Mouse (Mus musculus): ENCODE results near the gene Prkag1.

The Prkag1 gene

DNA sequence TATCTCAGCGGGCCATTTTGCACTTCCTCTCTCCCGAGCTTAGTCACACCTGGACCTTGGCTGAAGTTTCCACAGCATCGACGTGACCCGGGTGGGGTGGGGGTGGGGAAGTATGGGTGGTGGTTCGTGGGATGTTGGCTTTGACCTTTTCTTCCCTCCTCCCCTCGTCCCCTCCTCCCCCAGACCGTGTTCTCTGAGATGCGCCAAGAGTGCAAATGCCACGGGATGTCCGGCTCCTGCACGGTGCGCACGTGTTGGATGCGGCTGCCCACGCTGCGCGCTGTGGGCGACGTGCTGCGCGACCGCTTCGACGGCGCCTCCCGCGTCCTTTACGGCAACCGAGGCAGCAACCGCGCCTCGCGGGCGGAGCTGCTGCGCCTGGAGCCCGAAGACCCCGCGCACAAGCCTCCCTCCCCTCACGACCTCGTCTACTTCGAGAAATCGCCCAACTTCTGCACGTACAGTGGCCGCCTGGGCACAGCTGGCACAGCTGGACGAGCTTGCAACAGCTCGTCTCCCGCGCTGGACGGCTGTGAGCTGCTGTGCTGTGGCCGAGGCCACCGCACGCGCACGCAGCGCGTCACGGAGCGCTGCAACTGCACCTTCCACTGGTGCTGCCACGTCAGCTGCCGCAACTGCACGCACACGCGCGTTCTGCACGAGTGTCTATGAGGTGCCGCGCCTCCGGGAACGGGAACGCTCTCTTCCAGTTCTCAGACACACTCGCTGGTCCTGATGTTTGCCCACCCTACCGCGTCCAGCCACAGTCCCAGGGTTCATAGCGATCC is 38.9 kb downstream of the Prkag1 start:
- no peak for DNase-seq (ENCODE audit: low read depth)

- DNase-seq (ENCODE audit: low read depth) = no peak
These were observed 39.5 kb downstream of the Prkag1 start for GRCm38 (mm10) chr15:98791771-98792170.

DNA sequence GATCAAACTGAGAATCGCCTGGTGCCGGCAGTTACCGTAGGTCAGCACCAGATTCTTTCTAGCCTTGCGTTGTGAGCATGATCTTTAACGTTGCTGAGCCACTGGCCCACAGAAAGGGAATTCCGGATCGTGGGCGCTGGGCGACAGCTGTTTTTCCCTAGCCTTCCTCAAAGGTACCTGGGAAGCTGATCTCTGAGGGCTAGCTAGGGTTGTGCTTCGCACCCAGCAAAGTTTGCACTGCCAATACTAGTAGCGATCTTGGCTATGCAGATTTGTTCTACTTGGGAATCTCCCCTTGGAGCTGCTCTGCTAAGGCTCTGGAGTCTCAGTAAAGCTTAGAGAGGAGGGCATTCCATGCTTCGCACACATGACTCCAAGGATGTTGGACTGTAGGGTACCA is 40.1 kb downstream of the Prkag1 start:
- no peak for DNase-seq (ENCODE audit: low read depth)

GRCm38 (mm10) chr15:98790761-98791160 is 40.6 kb downstream of the Prkag1 start:
- no peak for DNase-seq (ENCODE audit: low read depth)

GRCm38 (mm10) chr15:98789661-98790535 is 41.4 kb downstream of the Prkag1 start, which contains the start of gene Wnt1:
Gene Wnt1, plus strand, starts transcription at chr15:98789857.
- DNase-seq (ENCODE audit: low read depth) = no peak

DNA sequence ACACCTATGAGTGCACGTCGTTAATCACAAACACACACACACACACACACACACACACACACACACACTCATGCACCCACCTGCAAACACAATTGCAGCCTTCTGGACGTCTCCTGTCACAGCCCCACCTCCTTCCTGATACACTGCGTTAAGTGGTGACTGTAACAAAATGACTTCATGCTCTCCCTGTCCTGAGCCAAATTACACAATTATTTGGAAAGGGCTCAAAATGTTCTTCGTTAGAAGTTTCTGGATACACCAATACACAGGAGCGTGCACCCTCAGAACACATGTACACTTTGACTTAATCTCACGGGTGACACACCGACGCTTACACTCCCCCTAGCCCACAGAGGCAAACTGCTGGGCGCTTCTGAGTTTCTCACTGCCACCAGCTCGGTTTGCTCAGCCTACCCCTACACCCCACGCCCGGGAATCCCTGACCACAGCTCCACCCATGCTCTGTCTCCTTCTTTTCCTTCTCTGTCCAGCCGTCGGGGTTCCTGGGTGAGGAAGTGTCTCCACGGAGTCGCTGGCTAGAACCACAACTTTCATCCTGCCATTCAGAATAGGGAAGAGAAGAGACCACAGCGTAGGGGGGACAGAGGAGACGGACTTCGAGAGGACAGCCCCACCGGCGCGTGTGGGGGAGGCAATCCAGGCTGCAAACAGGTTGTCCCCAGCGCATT is 42.2 kb downstream of the Prkag1 start:
- peak; percentile 11 for DNase-seq (ENCODE audit: low read depth)

DNA sequence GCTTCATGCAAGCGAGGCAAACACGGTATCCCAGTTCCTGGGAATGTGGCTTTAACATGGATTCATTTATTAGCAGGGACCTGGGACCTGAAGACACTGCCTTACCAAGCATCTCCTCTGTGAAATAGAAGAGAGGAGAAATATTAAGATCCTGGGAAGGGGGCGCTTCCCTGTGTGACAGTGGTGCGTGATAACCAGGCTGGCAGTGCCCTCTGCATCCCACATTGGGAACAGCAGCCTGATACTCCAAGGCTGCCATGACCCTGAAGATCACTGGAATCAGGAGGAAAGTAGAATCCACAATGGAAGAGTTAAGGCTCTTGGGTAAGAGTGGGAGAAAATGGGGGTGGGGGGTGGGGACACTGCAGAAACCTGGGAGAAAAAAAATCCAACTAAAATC is 43.4 kb downstream of the Prkag1 start:
- DNase-seq (ENCODE audit: low read depth) = peak; percentile 51

DNA sequence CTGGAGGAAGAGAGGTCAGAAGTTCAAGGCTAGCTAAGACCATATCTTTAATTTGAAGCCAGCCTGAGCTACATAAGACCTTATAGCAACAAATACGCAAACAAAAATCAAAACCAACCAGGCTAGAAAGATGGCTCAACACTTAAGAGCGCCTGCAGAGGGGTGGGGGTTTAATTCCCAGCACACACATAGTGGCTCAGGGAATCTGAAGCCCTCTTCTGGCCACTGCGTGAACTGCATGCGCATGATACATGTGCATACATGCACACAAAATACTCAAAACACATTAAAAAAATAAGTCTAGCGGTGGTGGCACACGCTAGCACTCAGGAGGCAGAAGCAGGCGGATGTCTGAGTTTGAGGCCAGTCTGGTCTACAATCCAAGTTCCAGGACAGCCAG is 45.6 kb downstream of the Prkag1 start:
- DNase-seq (ENCODE audit: low read depth) = peak; percentile 61

GRCm38 (mm10) chr15:98781166-98781565 is 50.2 kb downstream of the Prkag1 start:
- DNase-seq (ENCODE audit: low read depth) = peak; percentile 29

DNA sequence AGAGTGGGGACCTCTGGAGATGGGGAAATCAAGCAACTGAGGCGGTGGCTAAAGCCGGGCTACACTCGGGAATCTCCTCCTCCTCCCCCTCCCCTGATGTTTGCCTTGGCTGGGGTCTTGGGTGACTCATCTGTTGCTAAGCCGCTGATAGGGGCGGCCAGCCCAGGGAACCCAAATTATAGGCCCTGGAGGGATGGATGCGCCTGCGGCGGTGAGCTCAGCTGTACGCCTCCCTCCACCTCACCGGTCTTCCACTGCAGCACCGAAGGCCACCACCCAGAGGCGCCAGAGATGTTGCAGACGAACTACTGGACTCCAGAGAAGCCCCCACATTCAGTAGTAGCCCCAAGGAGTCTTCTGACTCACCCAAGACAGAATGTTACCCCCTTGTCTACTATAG is 50.7 kb downstream of the Prkag1 start:
- DNase-seq (ENCODE audit: low read depth) = peak; percentile 42

GRCm38 (mm10) chr15:98780075-98780474 is 51.2 kb downstream of the Prkag1 start:
- peak; percentile 57 for DNase-seq (ENCODE audit: low read depth)

DNA sequence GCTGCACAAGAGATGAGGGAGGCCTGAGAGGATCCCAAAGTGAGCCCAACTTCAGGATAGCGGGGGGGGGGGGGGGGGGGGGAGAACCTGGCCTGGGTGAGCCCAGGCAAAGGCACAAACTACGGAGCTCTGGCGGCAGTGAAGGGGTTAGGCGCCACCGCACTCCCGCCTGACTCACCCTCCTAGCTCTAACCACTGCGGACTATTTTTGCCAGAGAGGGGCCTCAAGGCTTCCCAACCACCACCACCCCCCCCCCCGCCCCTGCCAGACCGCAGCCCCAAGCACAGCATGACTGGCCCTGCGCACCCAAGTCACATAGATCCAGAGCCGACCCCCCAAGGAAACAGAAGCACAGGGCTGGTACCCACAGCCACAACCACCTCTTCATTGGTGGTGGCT is 52.5 kb downstream of the Prkag1 start:
- DNase-seq (ENCODE audit: low read depth) = peak; percentile 87

GRCm38 (mm10) chr15:98778191-98778770 is 53.0 kb downstream of the Prkag1 start:
- DNase-seq (ENCODE audit: low read depth) = peak; percentile 59

DNA sequence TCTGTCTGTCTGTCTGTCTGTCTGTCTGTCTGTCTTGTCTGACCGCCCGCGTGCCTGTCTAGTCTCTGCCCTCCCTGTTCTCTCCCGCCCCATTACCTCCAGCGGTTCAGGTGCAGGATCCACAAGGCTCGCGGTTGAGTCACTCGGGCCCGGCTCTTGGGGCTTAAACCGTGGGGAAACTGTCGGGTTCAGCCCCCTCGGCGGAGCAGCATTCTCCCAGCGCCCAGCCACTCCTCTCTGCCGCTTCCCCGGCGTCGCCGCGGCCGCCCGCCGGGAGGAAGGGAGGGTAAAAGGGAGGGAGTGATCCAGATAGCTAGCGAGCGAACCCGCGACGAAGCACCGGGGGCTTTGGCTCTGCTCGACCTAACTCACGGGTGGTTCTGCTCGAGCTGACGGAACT is 53.6 kb downstream of the Prkag1 start, which contains the start of gene Wnt10b:
Gene Wnt10b, minus strand, starts transcription at position 389 of the 400 bp plus-strand sequence.
- DNase-seq (ENCODE audit: low read depth) = no peak

GRCm38 (mm10) chr15:98777005-98777616 is 54.2 kb downstream of the Prkag1 start:
- no peak for DNase-seq (ENCODE audit: low read depth)

- no peak for DNase-seq (ENCODE audit: low read depth)
These were observed 54.9 kb downstream of the Prkag1 start for GRCm38 (mm10) chr15:98776280-98777004.

DNA sequence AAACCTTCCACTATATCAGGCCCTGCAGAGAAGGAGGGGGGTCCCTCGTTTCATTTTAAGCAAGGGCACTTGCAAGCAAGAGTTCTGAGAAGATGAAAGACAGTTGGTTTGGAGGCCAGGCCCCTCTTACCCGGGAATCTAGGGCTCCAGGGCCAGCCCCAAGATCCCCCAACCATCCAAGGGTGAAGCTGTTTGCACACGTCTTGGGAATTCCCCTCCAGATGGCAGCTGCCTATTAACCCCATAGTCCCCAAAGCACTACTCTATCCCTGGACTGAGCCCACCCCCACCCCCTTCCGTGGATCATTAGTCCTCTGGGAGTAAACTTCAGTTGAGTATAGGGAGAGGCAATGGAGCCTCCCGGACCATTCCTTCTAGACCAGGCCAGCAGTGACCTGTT is 55.8 kb downstream of the Prkag1 start:
- no peak for DNase-seq (ENCODE audit: low read depth)

DNA sequence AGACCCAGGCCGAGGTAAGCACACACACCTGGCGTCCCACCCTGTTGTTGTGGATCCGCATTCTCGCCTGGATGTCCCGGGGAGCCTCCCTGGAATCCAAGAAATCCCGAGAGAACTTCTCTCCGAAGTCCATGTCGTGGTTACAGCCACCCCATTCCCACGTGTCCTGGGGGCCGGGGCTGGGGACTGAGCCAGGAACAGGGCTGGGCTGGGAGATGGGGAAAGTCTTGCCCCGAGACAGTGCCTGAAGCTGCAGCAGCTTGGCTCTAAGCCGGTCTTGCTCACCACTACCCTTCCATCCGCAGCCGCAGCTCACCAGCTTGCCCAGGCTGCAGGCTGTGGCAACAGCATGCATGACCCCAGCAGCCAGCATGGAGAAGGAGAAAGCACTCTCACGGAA is 57.2 kb downstream of the Prkag1 start:
- no peak for DNase-seq (ENCODE audit: low read depth)

GRCm38 (mm10) chr15:98772511-98773211 is 58.7 kb downstream of the Prkag1 start:
- DNase-seq (ENCODE audit: low read depth) = no peak

GRCm38 (mm10) chr15:98771813-98772425 is 59.4 kb downstream of the Prkag1 start:
- DNase-seq (ENCODE audit: low read depth) = no peak

Data from 416B (cell line).